Mouse (Mus musculus): Measurements from ENCODE around the gene Afg1l.

- TF ChIP-seq GATA1 (IDR thresholded peaks at IDR 0.05; ENCODE audit: borderline replicate concordance, low read length) (no peak), FLI1 (IDR thresholded peaks at IDR 0.05; ENCODE audit: low read length) (no peak)
These were observed 33.1 kb upstream of the Afg1l start for GRCm38 (mm10) chr10:42511184-42512135.

Measured in megakaryocyte, embryonic 14.5 days (primary cell).